Mouse (Mus musculus) E14TG2a.4 (cell line): ENCODE measurements around the gene Galnt9.

Source experiments
- CTCF ChIP-seq: conservative IDR thresholded peaks from 2 replicates; pipeline ENCODE4 v1.5.1; 2014; ENCODE audit warnings: low read length
- NANOG ChIP-seq: IDR thresholded peaks from 2 replicates; pipeline ENCODE4 v1.6.1; 2014; ENCODE audit warnings: borderline replicate concordance, low read length, mixed read lengths
- POU5F1 ChIP-seq: IDR thresholded peaks from 2 replicates; pipeline ENCODE4 v1.6.1; 2014; ENCODE audit warnings: low read length, borderline replicate concordance

GRCm38 (mm10) chr5:110548446-110548845 lies 4.3 kb downstream of the Galnt9 start:
- TF ChIP-seq CTCF (no peak), NANOG (no peak), POU5F1 (no peak)
